Mouse (Mus musculus): Measurements from ENCODE around the gene Lkaaear1. TPM values are rescaled to one million over a fixed set of nuclear protein-coding genes. Genes with fewer than 3 reads are reported as not detected.

Gene Lkaaear1
- total and polyA plus RNA-seq, 3 experiments: not detected

- DNase-seq (ENCODE audit: extremely low read depth): no peak
- TF ChIP-seq USF2 (conservative IDR thresholded peaks at IDR 0.05; ENCODE audit: low read depth, low read length): no peak
- TF ChIP-seq ZKSCAN1 (IDR thresholded peaks at IDR 0.05; ENCODE audit: borderline replicate concordance, low read depth, low read length): no peak
- TF ChIP-seq ELF1 (IDR thresholded peaks at IDR 0.05; ENCODE audit: low read depth, low read length): no peak
- TF ChIP-seq SIN3A (IDR thresholded peaks at IDR 0.05; ENCODE audit: low read length): no peak
- no peak for TF ChIP-seq TCF12 (IDR thresholded peaks at IDR 0.05; ENCODE audit: low read depth, low read length)
- TF ChIP-seq E2F4 (IDR thresholded peaks at IDR 0.05; ENCODE audit: insufficient replicate concordance, low read depth, low read length): no peak
- no peak overlapping the region for H3K4me3 ChIP-seq (replicated peaks in 1 of 3; ENCODE audit: low read depth in 2 of 3, low read length in 2 of 3, poor library complexity in 1 of 3)
- peaks cover 9% of the 10 kb centered on the region for H3K27me3 ChIP-seq (replicated peaks)
- H3K4me1 ChIP-seq (ENCODE audit: control insufficient read depth in 1 of 2, insufficient read depth in 2 of 2): peaks cover 3 to 7% of the 10 kb centered on the region in 2 experiments; a peak in 3 of 4 replicates
- H3K79me2 ChIP-seq (replicated peaks; ENCODE audit: control insufficient read depth, extremely low read depth, insufficient read depth, poor library complexity, severe bottlenecking): no peaks in the 10 kb centered on the region
- no peaks in the 10 kb centered on the region for H3K36me3 ChIP-seq (replicated peaks in 1 of 2; ENCODE audit: control insufficient read depth in 1 of 2, insufficient read depth in 1 of 2, low read length in 1 of 2)
- no peak overlapping the region for H3K9ac ChIP-seq (ENCODE audit: insufficient read depth, low read depth)
- in situ Hi-C loops (cut with MboI; ENCODE audit: low pct_ligation_motif_present, low pct_unique_long_range_greater_than_20kb, low sequenced_read_pairs) (no loop called here), dilution Hi-C loops (cut with MboI; ENCODE audit: extremely low pct_ligation_motif_present, extremely low pct_unique_long_range_greater_than_20kb, low sequenced_read_pairs) (no loop called here)
- peaks cover 7% of the 10 kb centered on the region for H3K9me3 ChIP-seq (replicated peaks; ENCODE audit: low read length)
- H3K4me2 ChIP-seq (ENCODE audit: insufficient read depth, low read depth, poor library complexity, severe bottlenecking): no peak overlapping the region
- H3K27ac ChIP-seq (ENCODE audit: insufficient read depth, low read depth): no peak overlapping the region
These were observed 26.3 kb downstream of the Lkaaear1 start for GRCm38 (mm10) chr2:181671984-181672383.

GRCm38 (mm10) chr2:181671326-181671725 is 26.9 kb downstream of the Lkaaear1 start, which contains the start of gene Sox18:
Sox18 (minus strand) TSS chr2:181671640.
- H3K27me3 ChIP-seq (replicated peaks): peaks cover 9% of the 10 kb centered on the region
- no peak within 1 kb of the TSS for H3K4me2 ChIP-seq (ENCODE audit: insufficient read depth, low read depth, poor library complexity, severe bottlenecking)
- no peak within 1 kb of the TSS for H3K27ac ChIP-seq (ENCODE audit: insufficient read depth, low read depth)
- no peaks in the 10 kb centered on the region for H3K36me3 ChIP-seq (replicated peaks in 1 of 2; ENCODE audit: control insufficient read depth in 1 of 2, insufficient read depth in 1 of 2, low read length in 1 of 2)
- H3K9ac ChIP-seq (ENCODE audit: insufficient read depth, low read depth): no peak within 1 kb of the TSS
- no peak within 1 kb of the TSS for H3K4me3 ChIP-seq (replicated peaks in 1 of 3; ENCODE audit: low read depth in 2 of 3, low read length in 2 of 3, poor library complexity in 1 of 3)
- DNase-seq (ENCODE audit: extremely low read depth): no peak
- peaks cover 2 to 5% of the 10 kb centered on the region in 2 experiments; a peak in 2 of 4 replicates for H3K4me1 ChIP-seq (ENCODE audit: control insufficient read depth in 1 of 2, insufficient read depth in 2 of 2)
- peaks cover 7% of the 10 kb centered on the region for H3K9me3 ChIP-seq (replicated peaks; ENCODE audit: low read length)
- no peaks in the 10 kb centered on the region for H3K79me2 ChIP-seq (replicated peaks; ENCODE audit: control insufficient read depth, extremely low read depth, insufficient read depth, poor library complexity, severe bottlenecking)
- TF ChIP-seq RCOR1 (conservative IDR thresholded peaks at IDR 0.05; ENCODE audit: low read depth, low read length) (no peak), CTCF (conservative IDR thresholded peaks at IDR 0.05 in 1 of 2, IDR thresholded peaks at IDR 0.05 in 1 of 2; ENCODE audit: low read depth in 2 of 2, low read length in 2 of 2) (no peak), MAFK (IDR thresholded peaks at IDR 0.05; ENCODE audit: insufficient replicate concordance, low read length) (no peak)
- dilution Hi-C loops (cut with MboI; ENCODE audit: extremely low pct_ligation_motif_present, extremely low pct_unique_long_range_greater_than_20kb, low sequenced_read_pairs): no loop called here
- in situ Hi-C loops (cut with MboI; ENCODE audit: low pct_ligation_motif_present, low pct_unique_long_range_greater_than_20kb, low sequenced_read_pairs): no loop called here

GRCm38 (mm10) chr2:181670913-181671311 is 27.3 kb downstream of the Lkaaear1 start:
- Histone ChIP-seq H3K9me3 (replicated peaks; ENCODE audit: low read length) (peaks cover 7% of the 10 kb centered on the region), H3K4me1 (ENCODE audit: control insufficient read depth in 1 of 2, insufficient read depth in 2 of 2) (peaks cover 2 to 5% of the 10 kb centered on the region in 2 experiments; a peak in 2 of 4 replicates), H3K4me3 (replicated peaks in 1 of 3; ENCODE audit: low read depth in 2 of 3, low read length in 2 of 3, poor library complexity in 1 of 3) (no peak overlapping the region), H3K36me3 (replicated peaks in 1 of 2; ENCODE audit: control insufficient read depth in 1 of 2, insufficient read depth in 1 of 2, low read length in 1 of 2) (no peaks in the 10 kb centered on the region), H3K9ac (ENCODE audit: insufficient read depth, low read depth) (no peak overlapping the region), H3K79me2 (replicated peaks; ENCODE audit: control insufficient read depth, extremely low read depth, insufficient read depth, poor library complexity, severe bottlenecking) (no peaks in the 10 kb centered on the region), H3K4me2 (ENCODE audit: insufficient read depth, low read depth, poor library complexity, severe bottlenecking) (no peak overlapping the region), H3K27ac (ENCODE audit: insufficient read depth, low read depth) (no peak overlapping the region), H3K27me3 (replicated peaks) (peaks cover 9% of the 10 kb centered on the region)
- TF ChIP-seq ZMIZ1 (IDR thresholded peaks at IDR 0.05; ENCODE audit: low read depth, low read length) (no peak), SMC3 (IDR thresholded peaks at IDR 0.05; ENCODE audit: low read depth, low read length) (no peak), E2F4 (IDR thresholded peaks at IDR 0.05; ENCODE audit: insufficient replicate concordance, low read depth, low read length) (no peak), ZC3H11A (IDR thresholded peaks at IDR 0.05; ENCODE audit: low read depth, low read length) (no peak), NELFE (IDR thresholded peaks at IDR 0.05; ENCODE audit: low read depth, low read length) (no peak), UBTF (IDR thresholded peaks at IDR 0.05; ENCODE audit: low read depth, low read length) (no peak), MEF2A (IDR thresholded peaks at IDR 0.05; ENCODE audit: borderline replicate concordance, low read depth, low read length) (no peak), TBP (conservative IDR thresholded peaks at IDR 0.05; ENCODE audit: low read depth, low read length) (no peak), CTCF (conservative IDR thresholded peaks at IDR 0.05 in 1 of 2, IDR thresholded peaks at IDR 0.05 in 1 of 2; ENCODE audit: low read depth in 2 of 2, low read length in 2 of 2) (no peak), KAT2A (IDR thresholded peaks at IDR 0.05; ENCODE audit: insufficient replicate concordance, low read length) (no peak), ETS1 (conservative IDR thresholded peaks at IDR 0.05; ENCODE audit: low read depth, low read length) (no peak), MXI1 (IDR thresholded peaks at IDR 0.05; ENCODE audit: low read depth, low read length) (no peak), IRF4 (IDR thresholded peaks at IDR 0.05; ENCODE audit: low read depth, low read length) (no peak), JUN (IDR thresholded peaks at IDR 0.05; ENCODE audit: insufficient read depth, low read depth, low read length) (no peak), CHD2 (IDR thresholded peaks at IDR 0.05; ENCODE audit: low read length) (no peak), PAX5 (IDR thresholded peaks at IDR 0.05; ENCODE audit: low read length) (no peak)
- dilution Hi-C loops (cut with MboI; ENCODE audit: extremely low pct_ligation_motif_present, extremely low pct_unique_long_range_greater_than_20kb, low sequenced_read_pairs): no loop called here
- DNase-seq (ENCODE audit: extremely low read depth): no peak
- in situ Hi-C loops (cut with MboI; ENCODE audit: low pct_ligation_motif_present, low pct_unique_long_range_greater_than_20kb, low sequenced_read_pairs): no loop called here

Data from CH12.LX (cell line).